Mouse (Mus musculus): ENCODE measurements at regions not wholly inside any gene's neighbourhood (a gene's known extent, or its start where the extent isn't known, plus 50 kb on each side); places are given as distances from the start of the nearest gene placed in this dataset.

GRCm38 (mm10) chr9:46728465-46728864, 270.1 kb upstream of the Gm4791 start:
- TF ChIP-seq CTCF (IDR thresholded peaks at IDR 0.05; ENCODE audit: control insufficient read depth, insufficient read depth, insufficient read length): no peak
- no peak for TF ChIP-seq MYOD1 (IDR thresholded peaks at IDR 0.05; ENCODE audit: control insufficient read depth, insufficient read length, low read depth)
- no peak for TF ChIP-seq MAX (IDR thresholded peaks at IDR 0.05)
